Mouse (Mus musculus): ENCODE measurements at regions not wholly inside any gene's neighbourhood (a gene's known extent, or its start where the extent isn't known, plus 50 kb on each side); places are given as distances from the start of the nearest gene placed in this dataset.

DNA sequence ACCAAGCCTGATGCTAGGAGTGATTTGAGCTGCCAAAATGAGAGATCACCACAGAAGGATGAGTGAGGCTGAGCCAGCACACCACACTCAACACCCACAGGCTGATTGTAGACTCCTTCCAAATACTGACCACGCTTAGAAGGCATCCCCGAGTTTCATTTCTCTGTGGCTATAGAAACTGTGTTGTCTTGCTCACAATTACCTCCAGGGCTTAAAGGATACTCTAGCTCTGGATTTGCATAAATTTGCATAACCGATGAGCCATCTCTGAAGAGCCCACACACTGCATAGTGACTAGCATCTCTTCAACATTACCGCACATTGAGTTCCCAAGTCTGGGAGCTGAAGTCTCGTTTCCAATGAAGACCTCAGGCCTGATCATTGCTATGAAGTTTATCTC is 110.3 kb downstream of the Nufip1 start:
- ATAC-seq (ENCODE audit: low FRiP score) (peak; percentile 82), DNase-seq (ENCODE audit: low spot score, missing footprints) (peak; percentile 90)
- no peak overlapping the region for H3K4me3 ChIP-seq (ENCODE audit: low read depth, low read length)
- H3K4me2 ChIP-seq, result no peak overlapping the region; the same call in 1 of the 2 replicates
- 0 out of 2 replicates have a peak, but pooled peaks cover 3% of the 10 kb centered on the region for H3K9me3 ChIP-seq (ENCODE audit: control insufficient read depth, low read length)
- no peaks in the 10 kb centered on the region for H3K27me3 ChIP-seq (ENCODE audit: control insufficient read depth, insufficient read depth, low read length)
- peaks cover 22% of the 10 kb centered on the region for H3K4me1 ChIP-seq (ENCODE audit: control insufficient read depth, insufficient read depth, low read length)
- H3K27ac ChIP-seq (ENCODE audit: low read depth, low read length), result peak overlapping the region; percentile 63
- H3K36me3 ChIP-seq (ENCODE audit: control insufficient read depth, insufficient read depth, low read length), result no peaks in the 10 kb centered on the region
- 22% methylated on average over 5 of the region's 5 CpGs for WGBS
- H3K9ac ChIP-seq (ENCODE audit: low read length), result no peak overlapping the region

DNA sequence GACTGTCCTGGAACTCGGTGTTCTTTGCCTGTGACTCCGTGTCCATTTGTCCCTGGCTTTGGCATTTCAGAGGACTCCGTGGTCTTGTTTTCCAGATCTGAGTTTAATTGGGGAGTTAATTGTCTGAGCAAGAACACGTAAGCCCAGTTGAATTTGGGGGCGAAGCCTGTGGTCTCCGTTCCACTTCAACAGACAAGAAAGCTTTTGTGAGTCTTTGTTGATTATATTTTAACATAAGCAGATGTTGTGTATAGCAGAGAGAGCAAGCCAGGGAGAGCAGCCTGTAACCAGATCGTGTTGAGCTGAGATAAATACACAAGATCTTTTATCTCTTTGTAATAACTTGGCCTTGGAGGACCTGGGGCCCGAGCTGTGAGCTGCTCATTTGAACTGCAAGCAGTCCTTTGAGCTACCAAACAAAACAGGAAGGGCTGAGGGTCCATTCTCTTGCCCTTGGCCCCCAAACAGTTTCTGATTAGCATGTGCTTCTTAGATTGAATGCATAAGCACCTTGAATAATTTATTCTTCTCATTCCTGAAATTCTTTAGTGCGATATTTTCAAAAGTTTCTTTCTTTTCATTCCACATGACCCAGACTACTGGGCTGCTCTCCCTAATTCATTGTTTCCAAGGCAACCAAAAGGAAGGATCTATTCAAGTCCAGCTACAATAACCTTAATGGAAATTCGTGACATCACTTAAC is 111.1 kb downstream of the Nufip1 start:
- peak; percentile 81 for ATAC-seq (ENCODE audit: low FRiP score)

DNA sequence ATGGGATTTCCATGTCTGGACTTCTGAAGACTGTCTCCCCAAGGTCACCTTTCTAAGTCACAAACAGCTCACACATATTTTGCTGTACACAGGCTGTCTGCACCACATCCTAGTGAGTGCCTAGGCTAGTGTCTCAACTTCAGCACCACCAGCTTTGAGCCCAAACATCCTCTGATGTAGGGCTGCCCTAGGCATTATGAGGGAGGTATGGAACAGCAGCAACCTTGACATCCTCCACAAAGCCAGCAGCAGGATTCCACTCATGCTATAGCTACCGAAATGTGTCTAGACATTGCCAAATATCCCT is 111.6 kb downstream of the Nufip1 start:
- peak overlapping the region; percentile 25; the same call in 1 of the 2 replicates for H3K27ac ChIP-seq (ENCODE audit: low read depth, low read length)
- no peak overlapping the region for H3K4me2 ChIP-seq
- no peaks in the 10 kb centered on the region for H3K36me3 ChIP-seq (ENCODE audit: control insufficient read depth, insufficient read depth, low read length)
- H3K4me1 ChIP-seq (ENCODE audit: control insufficient read depth, insufficient read depth, low read length), result peaks cover 22% of the 10 kb centered on the region
- no peak overlapping the region for H3K4me3 ChIP-seq (ENCODE audit: low read depth, low read length)
- H3K9me3 ChIP-seq (ENCODE audit: control insufficient read depth, low read length), result 0 out of 2 replicates have a peak, but pooled peaks cover 3% of the 10 kb centered on the region
- 72% methylated on average over 1 of the region's 1 CpGs for WGBS
- H3K9ac ChIP-seq (ENCODE audit: low read length), result no peak overlapping the region
- DNase-seq (ENCODE audit: low spot score, missing footprints) (peak; percentile 88), ATAC-seq (ENCODE audit: low FRiP score) (no peak; the same call in 1 of the 2 replicates)
- H3K27me3 ChIP-seq (ENCODE audit: control insufficient read depth, insufficient read depth, low read length), result no peaks in the 10 kb centered on the region

More for the DNA sequence above, 111.1 kb downstream of the Nufip1 start:
- Histone ChIP-seq H3K27me3 (ENCODE audit: control insufficient read depth, insufficient read depth, low read length) (no peaks in the 10 kb centered on the region), H3K9ac (ENCODE audit: low read length) (no peak overlapping the region), H3K4me2 (peak overlapping the region; percentile 20), H3K27ac (ENCODE audit: low read depth, low read length) (peak overlapping the region; percentile 63), H3K9me3 (ENCODE audit: control insufficient read depth, low read length) (0 out of 2 replicates have a peak, but pooled peaks cover 3% of the 10 kb centered on the region), H3K4me3 (ENCODE audit: low read depth, low read length) (no peak overlapping the region), H3K36me3 (ENCODE audit: control insufficient read depth, insufficient read depth, low read length) (no peaks in the 10 kb centered on the region), H3K4me1 (ENCODE audit: control insufficient read depth, insufficient read depth, low read length) (peaks cover 22% of the 10 kb centered on the region)
- DNase-seq (ENCODE audit: low spot score, missing footprints), result peak; percentile 93
- WGBS, result 31% methylated on average over 10 of the region's 10 CpGs

DNA sequence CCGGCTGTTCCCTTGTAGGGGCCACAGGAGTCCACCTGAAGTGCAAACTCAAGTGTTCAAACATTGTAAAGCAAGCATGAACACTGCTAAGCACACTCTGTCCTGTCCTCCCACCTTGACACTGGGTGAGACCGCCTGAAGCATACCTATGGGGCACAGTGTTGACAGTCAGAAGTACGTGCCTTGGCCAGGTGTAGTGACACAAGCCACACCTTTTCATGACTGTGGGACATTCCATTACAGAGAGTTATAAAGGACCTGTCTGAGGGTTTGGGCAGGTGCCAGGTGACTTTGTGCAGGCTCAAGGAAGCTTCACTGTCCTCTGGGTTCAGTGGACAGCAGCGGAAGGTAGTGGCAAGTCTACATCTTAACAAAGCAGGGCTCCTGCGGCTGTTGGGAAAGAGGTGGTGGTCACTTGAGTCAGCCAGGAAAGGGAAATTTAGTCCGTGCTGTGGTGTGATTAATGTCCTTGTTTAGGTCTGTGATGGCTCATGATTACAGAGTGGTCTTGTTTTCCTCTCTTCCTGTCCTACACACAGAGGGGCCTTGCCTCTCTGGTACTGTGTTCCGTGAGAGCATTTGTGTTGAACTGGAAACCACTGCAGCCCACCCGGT is 112.5 kb downstream of the Nufip1 start:
- Histone ChIP-seq H3K36me3 (ENCODE audit: control insufficient read depth, insufficient read depth, low read length) (no peaks in the 10 kb centered on the region), H3K4me2 (no peak overlapping the region), H3K4me3 (ENCODE audit: low read depth, low read length) (no peak overlapping the region), H3K27ac (ENCODE audit: low read depth, low read length) (no peak overlapping the region), H3K9me3 (ENCODE audit: control insufficient read depth, low read length) (no peaks in the 10 kb centered on the region), H3K9ac (ENCODE audit: low read length) (no peak overlapping the region), H3K4me1 (ENCODE audit: control insufficient read depth, insufficient read depth, low read length) (peaks cover 22% of the 10 kb centered on the region), H3K27me3 (ENCODE audit: control insufficient read depth, insufficient read depth, low read length) (no peaks in the 10 kb centered on the region)
- ATAC-seq (ENCODE audit: low FRiP score), result no peak
- WGBS, result 90% methylated on average over 8 of the region's 8 CpGs
- no peak for DNase-seq (ENCODE audit: low spot score, missing footprints)

DNA sequence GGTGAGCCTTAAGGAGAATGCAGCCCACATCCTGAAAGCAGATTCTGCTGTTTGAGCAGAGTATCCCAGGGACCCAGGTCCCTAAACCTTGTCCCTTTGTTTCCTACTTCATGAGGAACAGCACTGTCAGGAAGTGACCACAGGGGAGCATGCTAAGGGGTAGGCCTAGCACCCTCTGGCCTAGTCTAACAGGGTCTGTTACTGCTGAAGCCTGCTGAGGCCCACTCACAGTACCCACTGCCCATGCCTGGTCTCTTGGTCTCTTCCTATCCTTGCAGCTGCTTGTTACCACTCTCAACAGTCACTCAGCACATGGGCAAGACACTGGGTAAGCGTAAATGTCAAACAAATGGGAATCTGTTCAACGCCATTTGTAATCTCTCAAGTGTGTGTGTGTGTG is 113.2 kb downstream of the Nufip1 start:
- Histone ChIP-seq H3K27ac (ENCODE audit: low read depth, low read length) (no peak overlapping the region), H3K4me3 (ENCODE audit: low read depth, low read length) (no peak overlapping the region), H3K4me1 (ENCODE audit: control insufficient read depth, insufficient read depth, low read length) (peaks cover 24% of the 10 kb centered on the region), H3K27me3 (ENCODE audit: control insufficient read depth, insufficient read depth, low read length) (no peaks in the 10 kb centered on the region), H3K4me2 (no peak overlapping the region), H3K9ac (ENCODE audit: low read length) (no peak overlapping the region), H3K36me3 (ENCODE audit: control insufficient read depth, insufficient read depth, low read length) (no peaks in the 10 kb centered on the region), H3K9me3 (ENCODE audit: control insufficient read depth, low read length) (no peaks in the 10 kb centered on the region)
- DNase-seq (ENCODE audit: low spot score, missing footprints) (no peak), ATAC-seq (ENCODE audit: low FRiP score) (no peak)
- 98% methylated on average over 2 of the region's 2 CpGs for WGBS

DNA sequence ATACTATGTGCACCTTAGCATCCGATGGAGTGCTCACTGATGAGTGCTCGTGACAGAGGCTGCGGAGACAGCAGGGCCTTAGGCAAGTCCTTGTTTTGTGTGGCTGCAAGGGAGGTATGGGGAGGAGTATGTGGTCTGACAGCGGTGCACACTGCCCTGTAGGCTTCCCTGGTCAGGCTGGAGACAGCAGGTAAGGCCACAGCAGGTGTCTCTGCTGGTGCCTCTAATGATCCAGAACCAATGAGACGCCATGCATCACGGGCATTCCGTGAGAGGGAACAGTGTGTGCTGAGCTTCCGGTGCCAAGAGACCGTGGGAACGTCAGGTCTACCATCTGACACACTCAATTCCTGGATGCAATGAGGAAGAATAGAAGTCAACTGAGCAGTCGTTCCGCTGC is 114.8 kb downstream of the Nufip1 start:
- ATAC-seq (ENCODE audit: low FRiP score) (no peak), DNase-seq (ENCODE audit: low spot score, missing footprints) (no peak)
- 72% methylated on average over 12 of the region's 12 CpGs for WGBS
- no peak overlapping the region for H3K27ac ChIP-seq (ENCODE audit: low read depth, low read length)
- H3K4me1 ChIP-seq (ENCODE audit: control insufficient read depth, insufficient read depth, low read length), result peaks cover 27% of the 10 kb centered on the region
- H3K27me3 ChIP-seq (ENCODE audit: control insufficient read depth, insufficient read depth, low read length), result no peaks in the 10 kb centered on the region
- H3K9ac ChIP-seq (ENCODE audit: low read length), result no peak overlapping the region
- H3K9me3 ChIP-seq (ENCODE audit: control insufficient read depth, low read length), result no peaks in the 10 kb centered on the region
- H3K4me2 ChIP-seq, result no peak overlapping the region
- no peaks in the 10 kb centered on the region for H3K36me3 ChIP-seq (ENCODE audit: control insufficient read depth, insufficient read depth, low read length)
- H3K4me3 ChIP-seq (ENCODE audit: low read depth, low read length), result no peak overlapping the region

DNA sequence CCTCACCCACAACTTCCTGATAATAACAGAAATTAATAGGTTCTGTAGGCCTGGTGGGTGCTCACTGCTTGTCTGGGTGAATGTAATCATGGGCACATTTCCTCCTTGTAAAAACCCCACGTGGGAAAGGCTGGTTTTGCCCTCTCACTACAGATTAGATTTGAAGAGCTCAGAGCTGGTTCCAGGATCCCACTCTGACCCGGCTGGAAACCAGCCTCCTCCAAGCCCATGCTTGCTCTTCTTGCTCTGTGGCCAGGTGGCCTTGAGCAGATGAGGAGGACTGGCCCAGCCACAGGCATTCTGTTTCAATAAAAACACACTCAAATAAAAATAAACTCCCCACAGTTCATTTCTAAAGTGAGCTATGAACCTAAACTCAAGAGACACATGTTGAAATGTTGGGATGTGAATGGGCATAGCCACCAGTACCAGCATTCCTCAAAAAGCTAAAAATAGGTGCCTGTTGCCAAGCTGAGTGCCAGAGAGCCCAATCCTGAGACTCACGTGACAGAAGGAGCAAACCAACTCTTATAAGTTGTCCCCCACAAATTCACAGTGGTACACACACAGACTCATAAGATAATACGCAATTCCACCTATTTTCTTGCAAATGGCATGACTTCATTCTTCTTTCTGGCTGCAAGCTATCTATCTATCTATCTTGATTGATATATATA is 116.1 kb downstream of the Nufip1 start:
- Histone ChIP-seq H3K36me3 (ENCODE audit: control insufficient read depth, insufficient read depth, low read length) (no peaks in the 10 kb centered on the region), H3K27me3 (ENCODE audit: control insufficient read depth, insufficient read depth, low read length) (no peaks in the 10 kb centered on the region), H3K4me3 (ENCODE audit: low read depth, low read length) (no peak overlapping the region), H3K4me2 (no peak overlapping the region), H3K4me1 (ENCODE audit: control insufficient read depth, insufficient read depth, low read length) (peaks cover 16% of the 10 kb centered on the region), H3K9ac (ENCODE audit: low read length) (no peak overlapping the region), H3K9me3 (ENCODE audit: control insufficient read depth, low read length) (no peaks in the 10 kb centered on the region), H3K27ac (ENCODE audit: low read depth, low read length) (no peak overlapping the region)
- WGBS, result 78% methylated on average over 4 of the region's 4 CpGs
- DNase-seq (ENCODE audit: low spot score, missing footprints), result no peak
- no peak for ATAC-seq (ENCODE audit: low FRiP score)

DNA sequence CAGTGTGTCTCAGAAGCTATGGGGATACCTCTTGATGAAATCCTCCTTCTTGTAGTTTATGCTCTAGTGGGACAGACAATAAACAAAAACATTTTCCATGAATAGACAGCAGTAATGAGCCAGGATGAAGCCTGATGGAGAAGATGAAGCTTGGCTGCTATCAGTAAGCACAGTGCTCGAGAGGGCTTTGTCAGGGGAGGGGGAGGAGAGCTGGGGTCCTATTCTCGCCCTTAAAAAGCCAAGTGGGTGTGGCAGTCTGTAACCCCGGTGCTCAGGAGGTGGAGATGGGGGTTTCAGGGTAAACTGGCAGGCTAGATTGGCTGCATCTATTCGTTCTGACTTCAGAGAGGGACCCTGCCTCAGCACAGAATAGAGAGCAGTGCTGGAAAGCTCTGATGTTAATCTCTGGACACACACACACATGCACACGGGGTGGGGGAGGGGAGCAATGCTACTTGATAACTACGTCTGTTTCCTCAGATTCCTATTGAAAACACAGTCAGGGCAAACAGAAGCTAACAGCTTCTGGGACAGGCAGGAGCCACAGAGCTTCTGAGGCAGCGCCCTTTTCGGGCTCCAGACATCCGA is 118.4 kb downstream of the Nufip1 start:
- ATAC-seq (ENCODE audit: low FRiP score) (0 out of 2 replicates have a peak, but pooled peaks have one; percentile 38), DNase-seq (ENCODE audit: low spot score, missing footprints) (no peak)
- H3K9me3 ChIP-seq (ENCODE audit: control insufficient read depth, low read length), result no peaks in the 10 kb centered on the region
- H3K27ac ChIP-seq (ENCODE audit: low read depth, low read length), result no peak overlapping the region
- H3K4me3 ChIP-seq (ENCODE audit: low read depth, low read length), result no peak overlapping the region
- H3K4me2 ChIP-seq, result no peak overlapping the region
- H3K4me1 ChIP-seq (ENCODE audit: control insufficient read depth, insufficient read depth, low read length), result peaks cover 5% of the 10 kb centered on the region; the same call in 1 of the 2 replicates
- no peaks in the 10 kb centered on the region for H3K27me3 ChIP-seq (ENCODE audit: control insufficient read depth, insufficient read depth, low read length)
- H3K9ac ChIP-seq (ENCODE audit: low read length), result peak overlapping the region; percentile 18; the same call in 1 of the 2 replicates
- 57% methylated on average over 9 of the region's 9 CpGs for WGBS
- H3K36me3 ChIP-seq (ENCODE audit: control insufficient read depth, insufficient read depth, low read length), result no peaks in the 10 kb centered on the region
